Mouse (Mus musculus) layer of hippocampus, adult 8-10 months (tissue): ENCODE measurements at regions not wholly inside any gene's neighbourhood (a gene's known extent, or its start where the extent isn't known, plus 50 kb on each side); places are given as distances from the start of the nearest gene placed in this dataset.
"Not testable (repeated sequence)": the region's sequence is repeated elsewhere in the genome, so short reads cannot be mapped to it uniquely, and the experiment has no call there.

Experiments
- DNase-seq, 2 experiments: peaks; one replicate each; pipeline ENCODE4 v3.0.0; 2022; ENCODE audit warnings: low spot score in 2 of 2

DNA sequence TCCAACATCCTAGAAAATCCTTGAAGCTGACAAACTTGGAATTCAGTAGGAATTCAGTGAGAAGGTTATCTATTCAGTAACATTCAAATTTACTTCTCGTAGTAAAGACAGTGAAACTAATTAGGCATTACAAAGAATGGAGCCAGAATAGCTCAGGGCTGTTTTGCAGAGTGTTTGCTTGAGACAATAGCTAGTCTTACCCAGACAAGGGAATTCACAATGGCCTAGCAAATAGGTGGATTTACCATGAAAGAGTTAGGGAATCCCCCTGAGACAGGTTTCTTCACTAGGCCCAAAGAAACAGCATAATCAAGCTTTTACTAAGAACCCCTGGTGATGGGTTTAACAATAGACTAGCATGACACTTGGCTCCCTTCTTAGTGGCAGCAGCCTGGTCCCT, 699.2 kb upstream of the Dmd start:
- DNase-seq = not testable (repeated sequence)

GRCm38 (mm10) chrX:82282376-82282775, 666.3 kb upstream of the Dmd start:
- DNase-seq = not testable (repeated sequence)

- DNase-seq = peak in 1 of 2 experiments; percentile 2
These were observed 637.7 kb upstream of the Dmd start for GRCm38 (mm10) chrX:82310764-82311492.
